Mouse (Mus musculus) left cerebral cortex, postnatal 4 days (tissue): ENCODE measurements around the gene Sds. TPM values are rescaled to one million over a fixed set of nuclear protein-coding genes. Genes with fewer than 3 reads are reported as not detected.
"Not testable (repeated sequence)": the region's sequence is repeated elsewhere in the genome, so short reads cannot be mapped to it uniquely, and the experiment has no call there.

ENCODE experiments used
- DNase-seq: peaks from one replicate; pipeline ENCODE4 v3.0.0-alpha.2; 2022
- intact Hi-C: fragments of 180-260 bp; cut with DNase I; formaldehyde crosslinking; loops from one replicate; pipeline ENCODE4 v1.15.1; 2025
- total RNA-seq, 2 experiments: library from RNA; stranded (reverse); gene quantifications; 2 replicates each; pipeline ENCODE4 v1.2.3; 2021

Gene Sds
- total RNA-seq, 2 experiments from 2014 or later, result not detected

GRCm38 (mm10) chr5:120481205-120481604, 4.9 kb downstream of the Sds start:
- no peak for DNase-seq
- intact Hi-C loops, result no loop called here

DNA sequence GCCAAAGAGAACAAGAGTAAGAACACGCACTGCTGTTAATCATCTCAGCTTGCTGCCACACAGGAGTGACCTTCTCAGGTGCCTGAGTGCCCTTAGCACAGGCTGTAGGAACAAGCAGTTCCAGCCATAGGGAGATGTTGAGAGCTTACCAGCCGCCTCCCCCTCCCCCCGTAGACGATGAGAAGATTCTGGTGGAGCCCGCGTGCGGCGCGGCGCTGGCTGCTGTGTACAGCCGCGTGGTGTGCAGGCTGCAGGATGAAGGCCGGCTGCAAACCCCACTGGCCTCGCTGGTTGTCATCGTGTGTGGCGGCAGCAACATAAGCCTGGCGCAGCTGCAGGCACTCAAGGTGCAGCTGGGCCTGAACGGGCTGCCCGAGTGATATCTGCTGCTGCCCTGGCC, 7.1 kb downstream of the Sds start:
- intact Hi-C loops, result no loop called here
- DNase-seq, result no peak

- intact Hi-C loops, result no loop called here
- DNase-seq, result no peak
Observed at GRCm38 (mm10) chr5:120487844-120488243, 11.5 kb downstream of the Sds start.

GRCm38 (mm10) chr5:120490679-120491192, 14.4 kb downstream of the Sds start:
- DNase-seq, result peak; percentile 70
- intact Hi-C loops, result no loop called here

- intact Hi-C loops, result no loop called here
- peak; percentile 63 for DNase-seq
Observed at GRCm38 (mm10) chr5:120492437-120492836, 16.1 kb downstream of the Sds start.

DNA sequence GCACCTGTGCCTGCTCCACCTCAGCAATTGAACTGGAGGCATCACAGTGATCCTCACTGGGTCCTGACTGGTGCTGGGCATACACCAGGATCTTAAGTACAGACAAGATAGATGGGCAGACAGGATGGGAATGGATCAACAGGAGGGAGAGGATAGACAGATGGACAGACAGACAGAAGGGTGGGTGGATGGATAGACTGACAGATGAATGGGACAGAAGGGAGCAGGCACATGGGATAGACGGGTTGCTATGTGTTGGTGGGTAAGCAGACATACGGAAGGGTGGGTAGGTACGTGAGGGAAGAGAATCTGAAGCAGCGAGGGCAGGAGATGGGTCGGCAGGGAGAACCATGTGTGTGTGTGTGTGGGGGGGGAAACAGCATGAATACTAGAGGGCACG, 17.1 kb downstream of the Sds start:
- intact Hi-C loops, result no loop called here
- DNase-seq, result no peak

DNA sequence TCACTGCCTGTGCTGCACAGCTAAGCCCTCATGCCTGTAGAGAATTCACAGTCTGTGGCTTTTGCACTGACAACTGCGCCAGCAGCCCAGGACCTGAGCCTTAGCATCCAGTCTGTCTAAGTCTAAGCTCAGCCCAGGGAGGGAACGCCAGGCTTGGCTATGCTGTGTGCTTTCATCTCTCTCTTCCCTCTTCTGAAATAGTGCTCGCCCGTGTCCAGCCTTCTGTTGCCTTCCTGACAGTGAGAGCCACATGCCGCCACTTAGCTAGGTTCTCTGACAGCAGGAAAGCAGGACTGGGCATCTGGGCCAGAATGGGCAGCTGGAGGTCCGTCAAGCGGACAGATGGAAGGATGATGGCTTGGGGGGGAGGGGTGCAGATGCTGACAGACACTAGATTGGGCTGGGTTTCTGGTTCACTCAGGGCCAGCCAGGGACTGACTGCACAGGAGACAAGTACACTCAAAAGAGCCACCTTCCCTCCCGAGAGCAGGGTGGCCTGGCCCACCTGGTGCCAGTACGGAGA, 17.6 kb downstream of the Sds start:
- intact Hi-C loops, result no loop called here
- DNase-seq, result peak; percentile 68

DNA sequence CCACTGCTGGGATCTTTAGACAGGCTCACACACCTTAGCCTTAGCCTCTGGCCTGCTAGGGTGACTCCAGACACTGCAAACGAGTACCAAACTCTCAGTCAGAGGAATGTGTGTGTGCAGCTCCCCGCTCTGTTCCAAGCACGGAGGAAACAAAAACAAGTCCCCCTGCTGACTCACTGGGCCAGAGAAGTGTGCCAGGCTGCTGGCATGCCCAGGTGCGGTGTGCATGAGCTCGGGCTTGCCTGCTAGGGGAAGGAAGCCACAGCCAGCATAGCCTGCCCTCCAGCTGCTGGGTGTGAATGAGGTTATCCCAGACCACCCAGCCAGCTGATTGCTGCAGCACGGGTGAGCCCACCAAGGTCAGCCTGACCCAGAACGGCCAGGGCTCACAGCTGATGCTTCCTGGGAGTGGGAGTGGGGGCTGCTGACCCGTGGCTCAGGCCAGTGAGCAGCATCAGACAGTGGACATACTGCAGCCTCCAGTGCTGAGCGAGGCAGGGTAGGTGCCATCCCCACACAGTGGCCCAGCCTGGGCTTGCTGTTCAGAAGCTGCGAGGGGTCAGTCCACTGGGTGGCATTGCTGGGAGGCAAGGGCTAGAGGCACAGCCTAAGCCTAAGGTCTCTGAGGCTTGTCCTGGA, 18.9 kb downstream of the Sds start:
- DNase-seq, result no peak
- intact Hi-C loops, result no loop called here

GRCm38 (mm10) chr5:120495703-120496226, 19.4 kb downstream of the Sds start:
- intact Hi-C loops, result no loop called here

DNA sequence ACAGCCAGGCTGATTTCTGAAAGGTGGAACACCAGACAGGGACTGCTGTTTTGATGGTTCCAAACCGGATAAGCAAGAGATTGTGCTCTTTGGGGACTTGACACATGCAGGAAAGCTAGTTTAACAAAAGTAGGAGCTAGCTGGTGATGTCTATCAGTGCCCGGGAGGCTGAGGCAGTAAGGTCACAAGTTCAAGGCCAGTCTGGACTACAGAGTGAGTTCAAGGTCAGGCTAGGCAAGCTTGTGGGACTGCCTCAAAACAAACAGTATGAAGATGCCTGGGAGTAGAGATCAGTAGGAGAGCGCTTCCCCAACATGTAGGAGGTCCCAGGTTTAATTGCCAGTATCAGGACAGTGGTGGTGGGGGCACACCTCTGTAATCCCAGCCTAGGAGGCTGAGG, 20.7 kb downstream of the Sds start:
- intact Hi-C loops, result no loop called here
- DNase-seq, result no peak

More at GRCm38 (mm10) chr5:120495703-120496226, 19.4 kb downstream of the Sds start:
- no peak for DNase-seq

GRCm38 (mm10) chr5:120499202-120499601, 22.9 kb downstream of the Sds start:
- intact Hi-C loops, result no loop called here
- DNase-seq, result no peak

GRCm38 (mm10) chr5:120500609-120501008, 24.3 kb downstream of the Sds start:
- intact Hi-C loops, DNase-seq: not testable (repeated sequence)

DNA sequence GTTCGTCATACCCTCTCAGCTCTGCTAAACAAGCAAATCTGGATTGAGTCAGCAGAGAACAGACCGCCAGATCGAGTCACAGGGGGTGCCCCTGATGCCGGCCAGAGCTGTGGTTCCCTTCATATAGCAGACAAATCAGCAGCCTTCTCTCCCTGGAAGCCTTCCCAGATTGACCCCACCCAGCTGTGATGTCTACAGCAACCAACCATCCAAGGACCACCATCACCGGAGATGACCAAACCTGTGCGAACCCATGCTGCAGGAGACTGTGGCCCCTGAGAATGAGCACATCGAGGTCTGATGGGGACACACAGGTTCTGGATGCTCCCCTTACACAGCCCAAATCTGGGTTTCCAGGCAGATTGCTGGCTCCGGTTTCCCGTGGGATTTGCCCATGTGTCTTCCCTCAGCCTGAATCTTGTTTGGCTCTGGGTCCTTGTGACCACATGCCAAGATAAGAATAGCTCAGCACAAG, 25.9 kb downstream of the Sds start:
- intact Hi-C loops, result no loop called here
- peak; percentile 54 for DNase-seq

- DNase-seq, result no peak
- intact Hi-C loops, result no loop called here
Observed at GRCm38 (mm10) chr5:120502675-120503143, 26.4 kb downstream of the Sds start.

- intact Hi-C loops, result no loop called here
- peak; percentile 96 for DNase-seq
Observed at GRCm38 (mm10) chr5:120503144-120503795, 26.9 kb downstream of the Sds start, which contains the start of gene Plbd2. Gene Plbd2 (minus strand): TSS chr5:120503625.

DNA sequence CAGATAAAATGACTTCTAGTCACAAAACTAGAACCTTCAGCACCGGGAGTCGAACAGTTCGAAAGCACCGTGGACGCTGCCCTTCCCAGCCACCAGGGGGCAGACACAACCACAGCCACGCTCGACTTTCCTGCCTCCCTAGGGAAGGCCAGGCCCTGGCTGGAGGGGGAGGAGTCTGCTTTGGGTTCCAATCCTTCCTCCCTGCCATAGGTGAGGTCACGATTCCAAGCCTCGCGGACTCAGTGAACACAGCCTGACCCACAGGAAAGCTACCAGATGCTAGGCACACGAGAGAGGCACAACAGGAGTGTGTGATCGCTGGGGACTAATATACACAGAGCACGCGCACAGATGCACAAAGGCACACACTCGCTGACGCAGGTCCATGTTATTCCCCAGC, 29.0 kb downstream of the Sds start:
- DNase-seq, result peak; percentile 73
- intact Hi-C loops, result no loop called here

GRCm38 (mm10) chr5:120505781-120506180, 29.5 kb downstream of the Sds start:
- no peak for DNase-seq
- intact Hi-C loops, result no loop called here

- intact Hi-C loops, result no loop called here
- no peak for DNase-seq
Observed at GRCm38 (mm10) chr5:120506490-120506889, 30.2 kb downstream of the Sds start.

- DNase-seq, result no peak
- intact Hi-C loops, result no loop called here
Observed at GRCm38 (mm10) chr5:120507311-120507710, 31.0 kb downstream of the Sds start.

DNA sequence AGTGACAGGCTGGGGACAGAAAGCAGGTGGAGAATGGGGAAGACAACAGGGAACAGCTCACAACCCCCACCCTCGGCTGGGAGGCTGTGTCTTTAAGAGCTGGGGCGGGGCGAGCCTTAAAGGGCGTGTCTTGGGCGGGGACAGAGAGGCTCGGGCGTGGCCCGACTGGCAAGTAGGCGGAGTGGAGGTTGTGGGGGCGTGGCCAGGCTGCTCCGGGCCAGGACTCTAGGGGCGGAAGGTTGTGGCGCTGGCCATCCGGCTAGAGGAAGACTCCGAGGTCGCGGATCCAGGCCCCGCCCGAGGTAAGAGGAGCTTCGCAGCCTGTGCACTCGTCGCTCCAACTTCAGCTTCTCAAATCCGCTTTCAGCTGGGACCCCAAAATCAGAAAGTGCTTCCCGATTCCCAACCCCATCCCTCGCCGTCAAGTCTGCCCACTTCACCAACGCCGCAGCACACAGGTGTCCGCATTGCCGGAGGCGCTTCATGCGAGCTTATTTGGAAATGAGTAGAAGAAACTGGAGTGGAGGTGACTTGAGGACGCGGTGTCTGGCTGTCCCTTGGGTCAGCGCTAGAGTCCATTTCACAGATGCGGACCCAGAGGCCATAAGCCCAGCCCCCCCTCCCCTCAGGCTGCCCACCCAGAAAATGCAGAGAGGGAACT, 34.8 kb downstream of the Sds start, which contains the start of gene Slc8b1:
Slc8b1 (plus strand) TSS at position 187 of the 661 bp plus-strand sequence.
- intact Hi-C loops, result loop anchor here (5.0 kb wide), 1 partner anchor 91 kb away; no protein-coding TSS in a partner anchor
- peak; percentile 93 for DNase-seq
